Mouse (Mus musculus) kidney, postnatal 10 days (tissue): ENCODE results near the gene Spats2l.

ENCODE experiments used
- DNase-seq: peaks from one replicate; pipeline ENCODE4 v3.0.0; 2021; ENCODE audit warnings: mixed read lengths

Gene Spats2l

GRCm38 (mm10) chr1:57989052-57989600 lies 215.2 kb downstream of the Spats2l start:
- DNase-seq = no peak

- DNase-seq = no peak
These were observed 217.3 kb downstream of the Spats2l start for GRCm38 (mm10) chr1:57991277-57991676.

GRCm38 (mm10) chr1:57995432-57996132 lies 221.6 kb downstream of the Spats2l start, which contains the start of gene Sgo2a:
TSS of gene Sgo2a (plus strand) at chr1:57995971.
- DNase-seq = peak; percentile 96

GRCm38 (mm10) chr1:57996133-57996615 lies 222.2 kb downstream of the Spats2l start:
- DNase-seq = no peak
